Mouse (Mus musculus): ENCODE measurements around the gene Tmco4. TPM values are rescaled to one million over a fixed set of nuclear protein-coding genes. Genes with fewer than 3 reads are reported as not detected.

Tmco4 gene
- polyA plus RNA-seq, 1 experiment from 2014 or later: 5.4 TPM

DNA sequence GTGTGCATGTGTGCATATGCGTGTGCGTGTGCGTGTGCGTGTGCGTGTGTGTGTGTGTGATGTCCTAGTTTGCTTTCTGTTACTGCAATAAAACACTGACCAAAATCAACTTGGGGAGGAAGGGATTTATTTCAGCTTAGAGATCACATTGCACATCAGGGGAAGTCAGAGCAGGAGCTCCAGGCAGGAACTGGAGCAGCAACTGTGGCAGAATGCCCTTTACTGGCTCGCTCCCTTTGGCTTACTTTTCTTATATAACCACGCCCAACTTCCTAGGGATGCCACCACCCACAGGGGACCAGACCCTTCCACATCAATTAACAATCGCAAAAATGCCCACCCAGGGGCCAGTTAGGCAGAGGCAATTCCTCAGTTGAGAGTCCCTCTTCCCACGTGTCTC, 14.1 kb upstream of the Tmco4 start:
- Histone ChIP-seq H3K36me3 (no peaks in the 10 kb centered on the region), H3K4me3 (no peak overlapping the region), H3K4me1 (replicated peaks) (no peaks in the 10 kb centered on the region), H3K27me3 (replicated peaks) (peaks cover 8% of the 10 kb centered on the region; the same call in 1 of the 2 replicates), H3K4me2 (no peak overlapping the region), H3K9me3 (replicated peaks) (no peaks in the 10 kb centered on the region), H3K9ac (no peak overlapping the region), H3K27ac (ENCODE audit: poor library complexity, severe bottlenecking) (no peak overlapping the region)
- no peak for ATAC-seq (ENCODE audit: insufficient number of reproducible peaks, low FRiP score)
- whole genome bisulfite sequencing: 81% methylated on average over 9 of the region's 9 CpGs

- H3K4me2 ChIP-seq: no peak overlapping the region
- H3K4me1 ChIP-seq (replicated peaks): no peaks in the 10 kb centered on the region
- H3K27ac ChIP-seq (ENCODE audit: poor library complexity, severe bottlenecking): no peak overlapping the region
- H3K4me3 ChIP-seq: no peak overlapping the region
- peaks cover 8% of the 10 kb centered on the region; the same call in 1 of the 2 replicates for H3K27me3 ChIP-seq (replicated peaks)
- no peak overlapping the region for H3K9ac ChIP-seq
- no peaks in the 10 kb centered on the region for H3K36me3 ChIP-seq
- no peak for ATAC-seq (ENCODE audit: insufficient number of reproducible peaks, low FRiP score)
- H3K9me3 ChIP-seq (replicated peaks): no peaks in the 10 kb centered on the region
- 80% methylated on average over 15 of the region's 15 CpGs for WGBS
These were observed 13.6 kb upstream of the Tmco4 start for GRCm38 (mm10) chr4:138959120-138959519.

DNA sequence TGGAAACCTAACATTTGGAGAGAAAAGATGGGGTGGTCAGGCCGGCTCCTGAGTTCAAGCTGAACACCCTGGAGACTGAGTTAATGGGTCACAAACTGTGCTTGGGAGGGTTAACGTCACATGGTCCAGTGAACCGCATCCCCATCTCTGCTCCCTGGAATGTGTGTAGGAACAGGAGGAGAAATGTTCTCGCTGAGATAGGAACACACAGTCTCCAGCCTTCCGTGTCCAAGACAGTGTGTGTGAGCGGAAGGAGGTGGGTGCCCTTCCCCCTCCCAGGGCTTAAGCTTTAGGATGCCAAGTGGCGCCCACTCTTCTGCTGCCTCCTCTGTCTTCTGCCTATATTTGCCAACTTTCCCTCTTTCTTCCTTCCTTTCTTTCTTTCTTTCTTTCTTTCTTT, 12.8 kb upstream of the Tmco4 start:
- Histone ChIP-seq H3K9ac (no peak overlapping the region), H3K27me3 (replicated peaks) (peaks cover 8% of the 10 kb centered on the region; the same call in 1 of the 2 replicates), H3K4me3 (no peak overlapping the region), H3K4me1 (replicated peaks) (no peaks in the 10 kb centered on the region), H3K9me3 (replicated peaks) (no peaks in the 10 kb centered on the region), H3K4me2 (no peak overlapping the region), H3K27ac (ENCODE audit: poor library complexity, severe bottlenecking) (no peak overlapping the region), H3K36me3 (no peaks in the 10 kb centered on the region)
- 73% methylated on average over 7 of the region's 7 CpGs for WGBS
- ATAC-seq (ENCODE audit: insufficient number of reproducible peaks, low FRiP score): no peak

- no peak overlapping the region for H3K27ac ChIP-seq (ENCODE audit: poor library complexity, severe bottlenecking)
- no peaks in the 10 kb centered on the region for H3K36me3 ChIP-seq
- no peaks in the 10 kb centered on the region for H3K9me3 ChIP-seq (replicated peaks)
- no peak for ATAC-seq (ENCODE audit: insufficient number of reproducible peaks, low FRiP score)
- WGBS: 78% methylated on average over 5 of the region's 5 CpGs
- H3K4me3 ChIP-seq: no peak overlapping the region
- H3K27me3 ChIP-seq (replicated peaks): peaks cover 8% of the 10 kb centered on the region; the same call in 1 of the 2 replicates
- H3K4me1 ChIP-seq (replicated peaks): peaks cover 7% of the 10 kb centered on the region; the same call in 1 of the 2 replicates
- H3K4me2 ChIP-seq: no peak overlapping the region
- no peak overlapping the region for H3K9ac ChIP-seq
These were observed 10.0 kb upstream of the Tmco4 start for GRCm38 (mm10) chr4:138962719-138963118.

- H3K9me3 ChIP-seq (replicated peaks): no peaks in the 10 kb centered on the region
- H3K36me3 ChIP-seq: no peaks in the 10 kb centered on the region
- peaks cover 18% of the 10 kb centered on the region; the same call in 1 of the 2 replicates for H3K4me1 ChIP-seq (replicated peaks)
- no peaks in the 10 kb centered on the region for H3K27me3 ChIP-seq (replicated peaks)
- H3K4me2 ChIP-seq: no peak overlapping the region
- no peak overlapping the region for H3K9ac ChIP-seq
- no peak for ATAC-seq (ENCODE audit: insufficient number of reproducible peaks, low FRiP score)
- no peak overlapping the region for H3K27ac ChIP-seq (ENCODE audit: poor library complexity, severe bottlenecking)
- no peak overlapping the region for H3K4me3 ChIP-seq
- 70% methylated on average over 5 of the region's 5 CpGs for WGBS
These were observed 6.8 kb upstream of the Tmco4 start for GRCm38 (mm10) chr4:138965871-138966270.

DNA sequence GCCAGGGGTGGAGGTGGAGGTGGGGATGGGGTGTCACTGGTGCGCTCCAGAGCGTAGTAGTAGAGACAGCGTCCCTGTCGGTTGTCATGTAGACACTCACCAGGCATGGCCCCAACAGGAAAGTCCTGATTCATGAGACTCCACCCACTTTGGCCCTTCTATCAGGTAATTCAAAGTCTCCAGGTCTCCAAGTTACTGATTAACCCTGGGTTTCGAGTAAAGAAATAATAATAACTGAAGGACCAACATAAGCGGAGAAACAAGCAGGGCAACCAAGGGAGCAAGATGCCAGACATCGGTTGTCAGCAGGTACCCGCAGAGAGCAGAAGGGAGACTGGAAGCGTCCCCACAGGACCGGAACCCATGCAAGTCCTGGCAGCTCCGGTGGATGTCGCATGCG, 5.8 kb upstream of the Tmco4 start, which contains the start of gene Rnf186:
Gene Rnf186, plus strand, starts transcription at position 247 of the 400 bp plus-strand sequence.
- WGBS: 80% methylated on average over 13 of the region's 13 CpGs
- Histone ChIP-seq H3K27ac (ENCODE audit: poor library complexity, severe bottlenecking) (no peak within 1 kb of the TSS), H3K4me2 (no peak within 1 kb of the TSS), H3K4me3 (no peak within 1 kb of the TSS), H3K36me3 (no peaks in the 10 kb centered on the region), H3K9ac (no peak within 1 kb of the TSS), H3K4me1 (replicated peaks) (peaks cover 19% of the 10 kb centered on the region; the same call in 1 of the 2 replicates), H3K27me3 (replicated peaks) (no peaks in the 10 kb centered on the region), H3K9me3 (replicated peaks) (no peaks in the 10 kb centered on the region)
- no peak for ATAC-seq (ENCODE audit: insufficient number of reproducible peaks, low FRiP score)

DNA sequence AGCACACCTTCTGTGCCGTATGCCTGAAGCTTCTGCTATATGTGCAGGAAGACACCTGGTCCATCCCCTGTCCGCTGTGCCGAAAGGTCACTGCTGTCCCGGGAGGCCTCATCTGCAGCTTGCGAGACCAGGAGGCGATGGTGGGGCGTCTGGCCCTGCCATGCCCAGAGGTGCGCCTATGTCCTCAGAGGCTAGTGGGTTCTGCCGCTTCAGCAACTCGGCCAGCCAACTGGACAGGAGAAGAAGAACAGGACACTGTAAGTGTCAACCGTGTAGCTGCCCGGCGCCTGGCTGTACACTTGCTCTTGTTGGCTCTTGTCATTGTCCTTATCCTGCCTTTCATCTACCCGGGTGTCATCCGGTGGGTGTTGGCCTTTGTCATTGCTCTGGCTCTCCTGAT, 5.2 kb upstream of the Tmco4 start:
- no peak overlapping the region for H3K9ac ChIP-seq
- H3K4me2 ChIP-seq: no peak overlapping the region
- ATAC-seq (ENCODE audit: insufficient number of reproducible peaks, low FRiP score): no peak
- no peaks in the 10 kb centered on the region for H3K36me3 ChIP-seq
- H3K27ac ChIP-seq (ENCODE audit: poor library complexity, severe bottlenecking): no peak overlapping the region
- peaks cover 25% of the 10 kb centered on the region for H3K4me1 ChIP-seq (replicated peaks)
- WGBS: 76% methylated on average over 15 of the region's 15 CpGs
- H3K4me3 ChIP-seq: no peak overlapping the region
- H3K9me3 ChIP-seq (replicated peaks): no peaks in the 10 kb centered on the region
- no peaks in the 10 kb centered on the region for H3K27me3 ChIP-seq (replicated peaks)

DNA sequence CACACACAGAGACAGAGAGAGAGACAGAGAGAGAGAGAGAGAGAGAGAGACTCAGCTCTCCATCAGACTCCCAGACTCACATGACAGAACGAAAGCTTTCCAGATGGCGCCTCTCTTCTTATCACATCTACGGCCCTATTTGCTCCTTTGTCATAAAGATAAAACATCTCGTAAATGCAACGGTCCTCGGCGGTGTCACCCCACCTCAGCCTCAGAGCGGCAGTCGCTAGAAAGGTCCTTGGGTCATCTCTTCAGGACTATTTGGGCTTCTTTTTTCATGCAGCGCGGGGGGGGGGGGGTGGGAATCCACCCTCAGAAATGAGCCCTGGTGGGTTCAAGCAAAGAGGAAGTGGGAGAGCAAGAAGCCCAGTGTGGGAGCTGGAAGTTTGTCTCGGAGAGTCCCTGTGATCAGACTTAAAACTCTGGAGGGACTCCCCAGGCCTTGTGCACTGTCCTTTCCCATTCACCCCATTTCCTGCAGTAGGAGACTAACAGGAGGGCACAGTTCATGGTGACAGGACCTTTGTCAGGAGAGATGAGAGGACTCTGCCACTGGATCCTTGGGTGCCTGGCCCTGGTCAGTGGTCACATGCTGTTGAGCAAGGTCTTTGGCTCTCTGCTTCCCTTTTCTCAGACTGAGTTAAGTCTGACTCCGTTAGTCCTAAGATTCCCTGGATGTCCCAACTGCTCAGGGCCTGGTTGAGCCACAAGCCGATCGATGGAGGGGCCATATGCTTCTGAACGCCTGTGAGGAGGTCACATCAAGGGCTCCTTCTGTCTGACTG, 3.7 kb upstream of the Tmco4 start:
- H3K27ac ChIP-seq (ENCODE audit: poor library complexity, severe bottlenecking): no peak overlapping the region
- no peak overlapping the region for H3K9ac ChIP-seq
- no peak for ATAC-seq (ENCODE audit: insufficient number of reproducible peaks, low FRiP score)
- 38% methylated on average over 16 of the region's 16 CpGs for WGBS
- peaks cover 28% of the 10 kb centered on the region for H3K4me1 ChIP-seq (replicated peaks)
- H3K4me3 ChIP-seq: no peak overlapping the region
- no peak overlapping the region for H3K4me2 ChIP-seq
- no peaks in the 10 kb centered on the region for H3K27me3 ChIP-seq (replicated peaks)
- no peaks in the 10 kb centered on the region for H3K36me3 ChIP-seq
- H3K9me3 ChIP-seq (replicated peaks): no peaks in the 10 kb centered on the region

DNA sequence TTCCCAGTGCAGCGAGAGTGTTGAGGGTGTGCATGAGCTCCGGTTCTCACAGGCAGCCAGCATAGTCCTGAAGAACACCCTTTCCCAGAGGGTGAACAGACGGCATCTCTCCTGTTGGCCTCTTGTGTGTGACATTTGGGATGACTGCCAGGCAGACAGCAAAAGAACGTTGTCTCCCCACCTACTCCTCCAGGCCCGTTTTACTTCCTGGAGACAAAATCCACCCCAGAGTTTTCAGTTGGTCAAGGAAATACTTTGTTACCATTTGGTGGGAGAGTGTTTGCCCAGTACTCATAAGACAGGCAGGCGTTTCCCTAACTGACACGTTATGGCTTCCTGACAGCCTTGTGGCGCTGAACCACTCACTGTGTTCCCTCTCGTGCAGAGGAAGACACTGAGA, 3.0 kb upstream of the Tmco4 start:
- no peaks in the 10 kb centered on the region for H3K36me3 ChIP-seq
- H3K4me2 ChIP-seq: no peak overlapping the region
- no peaks in the 10 kb centered on the region for H3K9me3 ChIP-seq (replicated peaks)
- H3K4me3 ChIP-seq: no peak overlapping the region
- H3K27me3 ChIP-seq (replicated peaks): no peaks in the 10 kb centered on the region
- WGBS: 55% methylated on average over 9 of the region's 9 CpGs
- H3K4me1 ChIP-seq (replicated peaks): peaks cover 28% of the 10 kb centered on the region
- no peak overlapping the region for H3K9ac ChIP-seq
- no peak for ATAC-seq (ENCODE audit: insufficient number of reproducible peaks, low FRiP score)
- no peak overlapping the region for H3K27ac ChIP-seq (ENCODE audit: poor library complexity, severe bottlenecking)

DNA sequence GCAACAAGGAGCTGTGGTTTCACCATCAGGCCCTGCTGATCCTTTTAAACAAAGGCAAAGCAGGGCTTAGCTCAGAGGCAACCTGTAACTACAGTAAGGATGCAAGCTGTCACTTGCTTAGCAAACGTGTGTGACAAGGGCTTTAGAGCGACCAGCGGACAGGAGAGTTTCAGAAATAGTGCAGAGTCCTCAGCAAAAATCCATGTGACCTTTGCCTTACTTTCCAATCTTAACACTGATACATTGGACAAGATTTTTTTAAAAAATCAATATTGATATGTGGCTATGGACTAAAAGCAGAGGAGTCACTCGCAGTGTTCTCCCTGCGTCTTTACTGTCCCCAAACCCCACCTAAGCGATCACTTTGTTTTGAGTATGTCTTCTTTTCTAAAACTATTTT, 1.3 kb upstream of the Tmco4 start:
- Histone ChIP-seq H3K9me3 (replicated peaks) (no peaks in the 10 kb centered on the region), H3K27ac (ENCODE audit: poor library complexity, severe bottlenecking) (no peak overlapping the region), H3K27me3 (replicated peaks) (no peaks in the 10 kb centered on the region), H3K36me3 (no peaks in the 10 kb centered on the region), H3K9ac (no peak overlapping the region), H3K4me1 (replicated peaks) (peaks cover 30% of the 10 kb centered on the region), H3K4me2 (no peak overlapping the region), H3K4me3 (no peak overlapping the region)
- 87% methylated on average over 6 of the region's 6 CpGs for WGBS
- no peak for ATAC-seq (ENCODE audit: insufficient number of reproducible peaks, low FRiP score)

DNA sequence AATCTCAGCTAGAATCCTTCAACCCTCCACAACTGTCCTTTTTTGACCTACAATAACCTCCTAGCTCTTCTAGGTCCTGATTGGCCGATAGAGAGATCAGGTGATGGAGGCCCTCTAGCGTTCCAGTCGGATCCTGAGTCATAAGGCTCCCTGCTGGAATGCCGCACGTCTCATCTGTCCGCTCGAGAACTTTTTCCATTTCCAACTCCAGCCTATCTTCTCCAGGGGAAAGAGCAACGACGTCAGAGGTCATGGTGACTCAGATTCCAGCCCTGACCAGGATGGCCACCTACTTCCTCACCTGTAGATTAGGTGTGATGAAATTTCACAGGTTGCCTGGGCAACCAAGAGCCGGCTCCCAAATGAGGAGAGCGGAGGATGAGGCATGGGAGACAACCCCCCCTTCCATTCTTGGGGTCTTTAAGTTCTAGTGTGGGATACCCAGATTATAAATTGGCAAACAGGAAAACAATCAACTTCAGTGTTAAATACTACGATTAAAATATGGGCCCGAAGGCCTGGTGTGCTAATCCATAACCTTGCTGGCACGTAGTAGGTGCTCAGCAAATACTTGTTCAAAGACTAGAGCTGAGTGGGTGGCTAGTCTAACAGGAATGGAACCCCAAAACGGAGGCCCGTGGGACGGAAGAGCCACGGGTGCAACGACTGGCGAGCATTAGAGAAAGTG, 405 bp upstream of the Tmco4 start:
- H3K9me3 ChIP-seq (replicated peaks): no peaks in the 10 kb centered on the region
- H3K27ac ChIP-seq (ENCODE audit: poor library complexity, severe bottlenecking): peak overlapping the region; percentile 93
- peaks cover 29% of the 10 kb centered on the region for H3K4me1 ChIP-seq (replicated peaks)
- ATAC-seq (ENCODE audit: insufficient number of reproducible peaks, low FRiP score): peak; percentile 62
- no peaks in the 10 kb centered on the region for H3K27me3 ChIP-seq (replicated peaks)
- H3K36me3 ChIP-seq: no peaks in the 10 kb centered on the region
- peak overlapping the region; percentile 91 for H3K4me2 ChIP-seq
- WGBS: 11% methylated on average over 20 of the region's 20 CpGs
- peak overlapping the region; percentile 90 for H3K9ac ChIP-seq
- H3K4me3 ChIP-seq: peak overlapping the region; percentile 62

Measured in heart, embryonic 12.5 days (tissue).